Mouse (Mus musculus): ENCODE results near the gene Lmna.

Lmna gene

DNA sequence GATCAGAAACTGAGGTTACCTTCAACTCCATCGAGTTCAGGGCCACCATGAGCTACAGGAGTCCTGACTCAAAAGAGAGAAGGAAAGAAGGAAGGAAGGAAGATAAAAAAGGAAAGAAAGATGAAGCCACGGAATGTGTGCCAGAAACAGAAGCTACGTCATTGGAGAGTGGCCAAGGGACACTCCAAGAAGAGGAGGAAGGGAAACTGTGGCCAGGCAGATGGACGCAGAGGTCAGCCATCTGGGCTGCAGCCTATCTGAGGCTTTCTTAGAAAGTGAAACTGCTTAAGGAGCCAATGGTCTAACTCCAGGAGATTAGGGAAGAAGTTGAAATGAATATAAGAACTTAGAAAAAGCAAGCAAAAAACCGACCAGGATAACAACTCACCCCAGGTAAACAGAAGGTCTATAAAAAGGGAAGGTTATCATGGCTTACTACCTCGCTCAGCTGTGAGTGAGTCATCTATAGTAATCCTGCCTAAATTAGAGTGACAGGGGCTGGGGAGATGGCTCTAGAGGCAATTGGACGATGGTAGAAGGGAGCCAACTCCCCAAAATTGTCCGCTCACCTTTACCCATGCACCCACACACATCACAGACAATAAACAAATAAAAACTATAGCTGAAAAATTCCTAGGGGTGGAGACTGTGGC is 63.2 kb downstream of the Lmna start:
- DNase-seq (ENCODE audit: low spot score): no peak

- DNase-seq (ENCODE audit: low spot score): no peak
These were observed 66.9 kb downstream of the Lmna start for GRCm38 (mm10) chr3:88442888-88443287.

GRCm38 (mm10) chr3:88442488-88442887 is 67.3 kb downstream of the Lmna start:
- no peak for DNase-seq (ENCODE audit: low spot score)

DNA sequence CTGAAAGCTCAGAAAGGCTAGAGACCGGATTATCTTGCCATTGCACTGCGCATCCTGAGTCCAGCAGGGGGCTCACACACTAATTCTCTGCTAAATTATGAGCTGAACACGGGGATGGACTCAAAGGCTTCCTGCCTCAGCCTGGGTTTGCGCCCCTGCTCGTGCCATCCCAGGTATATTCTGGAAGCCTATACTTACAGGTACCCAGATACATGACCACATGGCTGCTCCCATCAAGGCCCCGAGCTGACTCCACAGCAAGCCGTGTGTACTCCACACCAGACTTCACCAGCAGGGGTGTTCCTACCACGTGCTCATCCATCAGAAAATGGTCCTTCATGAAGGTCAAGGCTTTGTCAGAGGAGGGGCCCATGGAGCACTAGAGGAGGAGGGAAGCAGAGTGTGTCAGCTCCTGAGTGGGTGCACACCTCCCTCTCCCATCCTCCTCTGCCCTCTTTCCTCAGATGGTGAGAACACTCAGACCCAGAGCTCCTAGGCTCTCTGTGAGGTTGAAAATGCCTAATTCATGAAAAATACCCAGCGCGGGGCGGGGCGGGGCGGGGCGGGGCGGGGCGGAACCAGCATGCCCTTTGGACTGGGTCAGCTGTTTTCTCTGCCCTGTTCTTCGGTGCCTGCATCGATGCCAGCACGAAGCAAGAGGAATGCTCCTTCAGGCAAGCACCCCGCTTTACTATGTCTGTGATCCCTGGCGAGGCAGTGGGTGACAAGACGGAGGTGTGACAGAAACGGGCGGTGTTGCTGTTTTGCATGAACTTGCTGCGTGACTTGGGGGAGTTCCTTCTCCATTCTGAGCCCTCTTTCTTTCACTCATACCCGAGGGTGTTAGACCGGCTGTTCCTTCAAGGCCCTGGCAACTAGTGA is 69.0 kb downstream of the Lmna start:
- DNase-seq (ENCODE audit: low spot score): no peak

- DNase-seq (ENCODE audit: low spot score): no peak
These were observed 70.2 kb downstream of the Lmna start for GRCm38 (mm10) chr3:88439582-88439981.

DNA sequence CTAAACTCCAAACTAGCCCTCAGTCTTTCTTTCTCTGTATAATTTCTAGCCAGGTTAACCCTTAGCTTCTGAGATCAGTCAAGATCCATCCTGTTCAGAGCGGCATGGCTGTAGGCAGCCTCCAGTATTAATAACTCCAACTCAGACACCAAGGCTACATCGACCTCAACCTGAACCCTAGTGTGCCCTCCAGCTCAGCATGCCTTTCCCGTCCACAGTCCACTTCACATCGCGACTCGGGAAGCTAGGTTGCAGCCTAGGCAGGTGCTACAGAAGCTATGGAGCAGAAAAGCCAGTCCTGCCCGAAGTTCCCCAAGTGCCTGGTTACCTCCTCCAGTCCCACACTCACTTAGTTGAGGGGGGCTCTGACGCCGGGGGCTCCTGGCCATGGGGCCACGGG is 72.3 kb downstream of the Lmna start:
- no peak for DNase-seq (ENCODE audit: low spot score)

DNA sequence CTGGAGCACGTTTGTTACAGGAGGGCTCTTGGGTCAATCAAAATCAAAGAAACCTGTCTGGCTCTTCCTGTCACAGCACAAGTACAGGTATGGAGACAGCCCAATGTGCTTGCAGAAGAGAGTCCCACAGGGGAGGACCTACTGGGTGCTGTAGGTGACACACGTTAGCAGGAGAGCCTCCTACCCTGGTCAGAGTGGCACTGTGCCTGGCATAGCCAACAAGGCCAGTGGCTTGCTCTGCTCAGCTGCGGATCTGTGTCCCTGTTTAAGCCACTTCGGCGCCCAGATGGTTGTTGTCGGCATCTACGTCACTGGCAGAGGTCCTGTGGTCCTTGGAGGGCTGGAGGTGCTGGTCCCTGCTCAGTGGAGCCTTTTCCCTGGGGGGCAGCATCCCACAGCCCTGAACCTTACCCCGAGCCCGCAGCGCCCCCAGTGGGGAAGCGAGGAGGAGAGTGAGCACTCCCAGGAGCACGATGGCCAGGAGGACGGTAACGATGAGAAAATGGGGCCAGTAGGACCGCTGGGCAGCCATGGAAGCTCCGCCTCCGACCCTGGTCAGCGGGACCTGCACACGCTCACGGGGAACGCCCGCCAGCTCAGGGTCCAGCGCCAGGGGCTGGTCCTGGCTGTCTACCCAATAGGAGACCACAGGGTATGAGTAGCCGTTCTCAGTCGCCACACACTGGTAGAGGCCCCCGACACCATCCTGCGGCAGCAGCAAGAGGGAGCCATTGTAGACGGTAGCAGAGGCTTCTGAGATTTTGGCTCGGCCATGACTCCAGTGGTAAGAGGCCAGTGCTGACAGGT is 73.2 kb downstream of the Lmna start:
- no peak for DNase-seq (ENCODE audit: low spot score)

DNA sequence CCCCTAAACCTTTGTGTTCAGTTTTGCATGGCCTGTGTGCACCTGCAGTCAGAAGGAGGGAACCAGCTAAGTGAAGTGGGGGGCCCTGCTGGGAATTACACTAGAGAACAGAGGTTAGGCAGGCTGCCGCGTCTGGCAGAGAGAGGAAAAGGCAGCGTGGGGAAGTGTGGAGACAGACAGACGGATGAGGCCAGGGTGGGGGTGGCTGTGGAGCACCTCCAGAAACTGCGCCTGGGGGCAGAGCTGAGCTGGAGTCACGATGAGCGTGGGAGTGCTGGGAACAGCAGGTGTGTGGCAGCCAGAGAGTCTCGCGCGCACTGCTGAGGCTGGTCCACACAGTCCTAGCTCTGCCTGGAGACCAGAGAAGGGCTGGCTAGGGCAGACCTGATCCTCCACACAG is 74.2 kb downstream of the Lmna start:
- DNase-seq (ENCODE audit: low spot score): no peak

Measured in layer of hippocampus, adult 9-10 months (tissue).